Mouse (Mus musculus) intestine, embryonic 15.5 days (tissue): ENCODE measurements around the gene B430306N03Rik. TPM values are rescaled to one million over a fixed set of nuclear protein-coding genes. Genes with fewer than 3 reads are reported as not detected.
A peak's percentile ranks its signal among the peaks of the same experiment; 100 is the strongest.
"Not testable (repeated sequence)": the region's sequence is repeated elsewhere in the genome, so short reads cannot be mapped to it uniquely, and the experiment has no call there.

Source experiments
- ATAC-seq: fragments of 200-750 bp; cut with Nextera tagmentation; 2 replicates; pipeline ENCODE4 v1.8.0; 2017; ENCODE audit warnings: moderate TSS enrichment, moderate library complexity
- H3K27ac ChIP-seq: fragments of 300-500 bp; sonication (generic); 2 replicates; pipeline ENCODE4 v1.5.1; 2015; ENCODE audit warnings: mild to moderate bottlenecking, inconsistent platforms
- H3K27me3 ChIP-seq: fragments of 300-500 bp; sonication (generic); replicated peaks from 2 replicates; pipeline ENCODE4 v1.6.1; 2015; ENCODE audit warnings: inconsistent platforms
- H3K36me3 ChIP-seq: fragments of 300-500 bp; sonication (generic); 2 replicates; pipeline ENCODE4 v1.6.1; 2015; ENCODE audit warnings: inconsistent platforms
- H3K4me1 ChIP-seq: fragments of 300-500 bp; sonication (generic); replicated peaks from 2 replicates; pipeline ENCODE4 v1.6.1; 2015; ENCODE audit warnings: inconsistent platforms
- H3K4me2 ChIP-seq: fragments of 300-500 bp; sonication (generic); replicated peaks from 2 replicates; pipeline ENCODE4 v1.6.1; 2015; ENCODE audit warnings: mild to moderate bottlenecking, inconsistent platforms
- H3K4me3 ChIP-seq: fragments of 300-500 bp; sonication (generic); replicated peaks from 2 replicates; pipeline ENCODE4 v1.5.1; 2015; ENCODE audit warnings: inconsistent platforms
- H3K9ac ChIP-seq: fragments of 300-500 bp; sonication (generic); 2 replicates; pipeline ENCODE4 v1.6.1; 2015; ENCODE audit warnings: inconsistent platforms
- H3K9me3 ChIP-seq: fragments of 300-500 bp; sonication (generic); 2 replicates; pipeline ENCODE4 v1.6.1; 2016; ENCODE audit warnings: inconsistent platforms
- WGBS: fragments of 180-500 bp; shearing (Covaris S2); methylation state at CpG from one replicate; pipeline ENCODE4 v1.1.7; 2015; 5-methylcytosine and 5-hydroxymethylcytosine counted together
- polyA plus RNA-seq: library from polyadenylated mRNA; unstranded; fragments of >200 nt; fragmentation: Nextera tagmentation; extraction: Ambion mirVana; gene quantifications from 2 replicates; pipeline ENCODE4 v1.2.1, GENCODE M21; 2015

B430306N03Rik gene
- polyA plus RNA-seq: 0.28 and 0.45 TPM in 2 replicates

GRCm38 (mm10) chr17:48315905-48316579, at the start of gene B430306N03Rik:
B430306N03Rik (plus strand) TSS chr17:48316141.
- not testable (repeated sequence) for H3K4me3 ChIP-seq, H3K4me1 ChIP-seq, H3K4me2 ChIP-seq, H3K27me3 ChIP-seq, H3K27ac ChIP-seq, ATAC-seq, H3K9me3 ChIP-seq, H3K9ac ChIP-seq, H3K36me3 ChIP-seq
- WGBS: 79% methylated on average over 3 of the region's 3 CpGs

DNA sequence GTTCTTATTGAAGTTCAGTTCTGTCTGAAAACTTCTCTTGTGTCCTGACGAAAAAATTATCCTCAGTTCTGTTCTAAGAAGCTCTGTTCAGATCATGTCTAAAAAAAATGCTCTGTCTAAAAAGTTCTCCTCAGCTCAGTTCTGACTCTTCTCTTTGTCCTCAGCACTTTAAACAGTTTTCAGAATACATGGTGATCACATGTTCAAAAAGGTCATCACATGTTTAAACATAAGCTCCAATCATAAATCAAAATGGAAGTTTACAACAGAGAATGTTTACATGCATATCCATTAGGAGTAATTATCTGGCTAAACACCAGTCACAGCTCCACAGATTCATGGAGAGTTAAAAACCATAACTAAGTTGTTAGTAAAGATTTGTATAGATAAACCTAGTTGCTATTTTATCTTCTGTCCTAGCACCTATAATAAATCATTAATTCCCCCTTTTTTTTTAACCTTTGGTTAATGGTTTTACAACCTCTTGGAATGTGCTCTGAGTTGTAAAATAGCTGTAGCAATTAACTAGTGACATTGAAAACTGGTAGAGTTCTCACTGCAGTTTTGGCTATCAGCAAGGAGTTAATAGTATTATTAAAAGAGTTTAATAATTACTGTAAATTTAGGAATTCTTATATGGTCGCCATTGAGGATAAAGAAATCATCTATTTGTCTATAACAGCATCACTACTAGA, 49.2 kb upstream of the B430306N03Rik start:
- peak overlapping the region; percentile 72 for H3K27ac ChIP-seq
- WGBS: 12% methylated on average over 2 of the region's 2 CpGs

GRCm38 (mm10) chr17:48267591-48267990, 48.4 kb upstream of the B430306N03Rik start:
- no peak overlapping the region for H3K27ac ChIP-seq
- no peak overlapping the region for H3K4me2 ChIP-seq
- 53% methylated on average over 1 of the region's 1 CpGs for WGBS
- no peak overlapping the region for H3K9ac ChIP-seq
- H3K4me1 ChIP-seq: no peaks in the 10 kb centered on the region; the same call in 1 of the 2 replicates
- no peaks in the 10 kb centered on the region for H3K36me3 ChIP-seq
- H3K4me3 ChIP-seq: no peak overlapping the region
- peak; percentile 50 for ATAC-seq
- no peaks in the 10 kb centered on the region for H3K27me3 ChIP-seq
- H3K9me3 ChIP-seq: no peaks in the 10 kb centered on the region

More for the DNA sequence above, 49.2 kb upstream of the B430306N03Rik start:
- H3K4me2 ChIP-seq: 0 out of 2 replicates have a peak overlapping the region, but pooled peaks have one; percentile 6
- H3K36me3 ChIP-seq: no peaks in the 10 kb centered on the region
- H3K9me3 ChIP-seq: no peaks in the 10 kb centered on the region
- no peaks in the 10 kb centered on the region for H3K27me3 ChIP-seq
- H3K4me1 ChIP-seq: no peaks in the 10 kb centered on the region; the same call in 1 of the 2 replicates
- H3K9ac ChIP-seq: no peak overlapping the region
- H3K4me3 ChIP-seq: no peak overlapping the region
- peak; percentile 69 for ATAC-seq

- Histone ChIP-seq H3K9ac (no peak overlapping the region), H3K9me3 (no peaks in the 10 kb centered on the region), H3K4me2 (no peak overlapping the region), H3K27ac (no peak overlapping the region), H3K27me3 (no peaks in the 10 kb centered on the region), H3K36me3 (no peaks in the 10 kb centered on the region), H3K4me1 (no peaks in the 10 kb centered on the region; the same call in 1 of the 2 replicates), H3K4me3 (no peak overlapping the region)
- ATAC-seq: no peak
Observed at GRCm38 (mm10) chr17:48268276-48268675, 47.7 kb upstream of the B430306N03Rik start.

DNA sequence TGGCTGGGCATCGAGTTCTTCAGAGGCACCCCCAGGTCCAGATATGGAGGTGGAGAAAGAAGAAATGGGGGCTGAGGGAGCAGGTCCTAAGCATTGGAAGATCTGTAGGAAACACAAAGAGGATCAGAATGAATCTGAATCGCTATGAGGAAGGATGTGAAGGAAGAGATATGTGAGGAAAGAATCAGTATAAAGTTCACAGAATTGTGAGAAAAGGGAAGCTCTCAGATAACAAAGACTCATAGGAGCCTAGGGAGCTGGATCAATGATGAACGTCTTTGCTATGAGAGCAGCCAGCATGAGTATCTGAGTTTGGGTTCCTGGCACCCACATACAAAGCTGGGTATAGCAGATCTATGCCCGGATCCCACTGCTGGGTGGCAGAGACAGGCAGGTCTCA, 46.1 kb upstream of the B430306N03Rik start:
- 75% methylated on average over 4 of the region's 4 CpGs for WGBS
- no peak overlapping the region for H3K4me2 ChIP-seq
- H3K9ac ChIP-seq: no peak overlapping the region
- no peaks in the 10 kb centered on the region for H3K27me3 ChIP-seq
- no peaks in the 10 kb centered on the region for H3K9me3 ChIP-seq
- no peak overlapping the region for H3K4me3 ChIP-seq
- H3K27ac ChIP-seq: no peak overlapping the region
- H3K36me3 ChIP-seq: no peaks in the 10 kb centered on the region
- no peaks in the 10 kb centered on the region; the same call in 1 of the 2 replicates for H3K4me1 ChIP-seq
- ATAC-seq: no peak

GRCm38 (mm10) chr17:48272158-48272557, 43.8 kb upstream of the B430306N03Rik start:
- 62% methylated on average over 5 of the region's 5 CpGs for WGBS
- H3K9me3 ChIP-seq: no peaks in the 10 kb centered on the region
- peak overlapping the region; percentile 54; the same call in 1 of the 2 replicates for H3K27ac ChIP-seq
- H3K36me3 ChIP-seq: no peaks in the 10 kb centered on the region
- peak overlapping the region; percentile 40 for H3K4me2 ChIP-seq
- H3K4me1 ChIP-seq: no peaks in the 10 kb centered on the region; the same call in 1 of the 2 replicates
- no peaks in the 10 kb centered on the region for H3K27me3 ChIP-seq
- peak; percentile 81 for ATAC-seq
- H3K4me3 ChIP-seq: no peak overlapping the region
- H3K9ac ChIP-seq: no peak overlapping the region

DNA sequence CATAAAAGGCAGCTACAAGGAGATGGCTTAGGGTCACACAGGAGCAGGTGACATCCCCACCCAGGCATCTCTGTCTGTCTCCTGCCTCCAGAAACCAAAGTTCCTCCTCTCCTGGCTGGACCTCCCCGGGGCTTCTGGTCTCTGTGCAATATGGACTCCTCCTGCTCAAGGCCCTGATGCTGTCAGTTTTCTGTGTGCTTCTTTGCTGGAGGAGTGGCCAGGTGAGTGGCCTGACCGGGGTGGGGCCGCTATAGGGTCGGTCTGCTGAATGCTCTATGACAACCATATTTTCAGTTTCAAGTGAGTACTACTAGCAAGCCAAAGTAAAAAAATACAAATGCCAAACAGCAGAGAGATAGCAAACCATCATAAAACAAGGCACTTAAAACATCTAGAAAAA, 43.3 kb upstream of the B430306N03Rik start:
- Histone ChIP-seq H3K9me3 (no peaks in the 10 kb centered on the region), H3K9ac (no peak overlapping the region), H3K4me2 (peak overlapping the region; percentile 40), H3K27me3 (no peaks in the 10 kb centered on the region), H3K36me3 (no peaks in the 10 kb centered on the region), H3K4me3 (no peak overlapping the region), H3K27ac (peak overlapping the region; percentile 54; the same call in 1 of the 2 replicates), H3K4me1 (no peaks in the 10 kb centered on the region; the same call in 1 of the 2 replicates)
- peak; percentile 72 for ATAC-seq
- 57% methylated on average over 4 of the region's 4 CpGs for WGBS

- no peaks in the 10 kb centered on the region for H3K9me3 ChIP-seq
- no peak overlapping the region for H3K4me2 ChIP-seq
- H3K4me3 ChIP-seq: no peak overlapping the region
- H3K4me1 ChIP-seq: no peaks in the 10 kb centered on the region; the same call in 1 of the 2 replicates
- H3K27ac ChIP-seq: no peak overlapping the region
- H3K36me3 ChIP-seq: no peaks in the 10 kb centered on the region
- no peaks in the 10 kb centered on the region for H3K27me3 ChIP-seq
- H3K9ac ChIP-seq: no peak overlapping the region
- WGBS: 83% methylated on average over 4 of the region's 4 CpGs
- no peak for ATAC-seq
Observed at GRCm38 (mm10) chr17:48274098-48274497, 41.8 kb upstream of the B430306N03Rik start.

- H3K27me3 ChIP-seq: no peaks in the 10 kb centered on the region
- WGBS: 45% methylated on average over 6 of the region's 6 CpGs
- ATAC-seq: 0 out of 2 replicates have a peak, but pooled peaks have one; percentile 38
- no peak overlapping the region for H3K9ac ChIP-seq
- H3K4me1 ChIP-seq: no peaks in the 10 kb centered on the region; the same call in 1 of the 2 replicates
- no peak overlapping the region for H3K27ac ChIP-seq
- H3K4me2 ChIP-seq: no peak overlapping the region
- H3K9me3 ChIP-seq: no peaks in the 10 kb centered on the region
- H3K36me3 ChIP-seq: no peaks in the 10 kb centered on the region
- H3K4me3 ChIP-seq: no peak overlapping the region
Observed at GRCm38 (mm10) chr17:48274885-48275284, 41.1 kb upstream of the B430306N03Rik start.

DNA sequence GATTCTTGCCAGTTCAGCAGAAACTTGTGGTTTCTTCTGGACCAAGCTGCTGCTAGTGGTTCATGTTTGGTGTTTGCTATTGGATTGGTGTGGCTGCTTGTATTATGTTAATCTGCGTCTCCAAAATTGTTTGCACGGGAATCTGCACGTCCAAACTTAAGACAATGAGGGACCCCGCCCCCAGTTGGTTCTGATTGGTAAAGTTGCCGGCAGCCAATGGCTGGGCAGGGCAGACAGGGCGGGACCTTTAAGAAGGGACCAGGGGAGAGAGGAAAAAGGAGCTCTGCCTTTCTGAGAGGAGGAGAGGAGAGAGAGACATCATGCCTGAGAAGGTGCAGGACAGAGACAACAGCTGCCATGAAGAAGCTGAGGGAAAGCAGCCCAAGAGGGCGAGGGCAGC, 40.2 kb upstream of the B430306N03Rik start:
- ATAC-seq: no peak
- Histone ChIP-seq H3K4me3 (no peak overlapping the region), H3K27ac (no peak overlapping the region), H3K4me2 (no peak overlapping the region), H3K27me3 (no peaks in the 10 kb centered on the region), H3K4me1 (no peaks in the 10 kb centered on the region; the same call in 1 of the 2 replicates), H3K9me3 (no peaks in the 10 kb centered on the region), H3K36me3 (no peaks in the 10 kb centered on the region), H3K9ac (no peak overlapping the region)
- 66% methylated on average over 7 of the region's 7 CpGs for WGBS

DNA sequence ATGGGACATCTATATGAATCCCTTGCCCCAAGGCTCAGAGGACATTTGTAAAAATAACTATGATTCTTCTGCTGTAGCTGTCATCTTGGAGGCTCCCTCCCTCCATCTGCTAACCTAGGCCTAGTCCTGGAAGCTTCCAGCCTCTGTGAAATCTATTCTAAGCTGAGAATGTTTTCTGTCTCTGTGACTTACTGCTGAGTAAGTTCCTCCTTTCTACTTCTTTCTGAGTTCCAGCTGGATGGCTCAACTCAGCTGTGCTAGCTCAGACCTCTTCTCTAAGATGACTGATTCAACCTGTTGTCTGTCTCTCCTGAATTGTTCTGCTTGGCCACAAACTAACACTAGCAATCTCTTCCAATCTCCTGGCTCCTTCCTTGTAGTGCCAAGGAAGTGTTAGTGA, 37.6 kb upstream of the B430306N03Rik start:
- no peak overlapping the region for H3K9ac ChIP-seq
- ATAC-seq: no peak

GRCm38 (mm10) chr17:48279002-48279401, 36.9 kb upstream of the B430306N03Rik start:
- no peak overlapping the region for H3K27ac ChIP-seq
- H3K9ac ChIP-seq: no peak overlapping the region
- H3K4me2 ChIP-seq: no peak overlapping the region
- 0 out of 2 replicates have a peak, but pooled peaks cover 3% of the 10 kb centered on the region for H3K4me1 ChIP-seq
- 80% methylated on average over 4 of the region's 4 CpGs for WGBS
- no peak for ATAC-seq
- no peaks in the 10 kb centered on the region for H3K9me3 ChIP-seq
- no peaks in the 10 kb centered on the region for H3K36me3 ChIP-seq
- H3K4me3 ChIP-seq: no peak overlapping the region
- no peaks in the 10 kb centered on the region for H3K27me3 ChIP-seq

More for the DNA sequence above, 37.6 kb upstream of the B430306N03Rik start:
- no peaks in the 10 kb centered on the region for H3K36me3 ChIP-seq
- H3K4me2 ChIP-seq: no peak overlapping the region
- H3K4me1 ChIP-seq: 0 out of 2 replicates have a peak, but pooled peaks cover 3% of the 10 kb centered on the region
- no peaks in the 10 kb centered on the region for H3K27me3 ChIP-seq
- H3K4me3 ChIP-seq: no peak overlapping the region
- H3K27ac ChIP-seq: no peak overlapping the region
- H3K9me3 ChIP-seq: no peaks in the 10 kb centered on the region
